Mouse (Mus musculus): ENCODE measurements around the gene Stt3b.

DNA sequence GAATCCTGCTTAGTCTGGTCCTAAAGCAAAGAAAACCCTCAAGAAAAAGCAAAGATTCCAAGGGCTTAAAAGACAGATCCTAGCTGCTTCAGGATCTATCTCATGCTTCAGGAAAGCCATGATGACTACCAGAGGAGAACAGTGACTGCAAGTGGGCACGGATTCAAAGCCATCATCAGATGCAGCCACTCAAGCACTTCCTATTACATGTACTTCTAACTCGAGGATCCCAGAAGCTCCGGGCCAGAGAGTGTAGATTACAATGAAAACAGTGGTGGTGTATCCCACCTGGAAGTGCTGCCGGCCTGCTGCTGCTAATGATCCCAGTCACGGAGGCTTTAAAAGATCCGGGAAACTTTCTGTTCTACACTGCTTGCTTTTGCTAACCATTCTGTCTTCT, 4.0 kb downstream of the Stt3b start:
- TF ChIP-seq POLR2A (IDR thresholded peaks at IDR 0.05; ENCODE audit: control insufficient read depth, low read depth, low read length) (no peak), CTCF (IDR thresholded peaks at IDR 0.05; ENCODE audit: control insufficient read depth, insufficient read depth, insufficient replicate concordance, low read depth, low read length) (no peak)
